Mouse (Mus musculus): ENCODE results near the gene Dennd6a.

GRCm38 (mm10) chr14:26647811-26648210 is 74.2 kb downstream of the Dennd6a start:
- TF ChIP-seq CTCF (IDR thresholded peaks at IDR 0.05; ENCODE audit: extremely low read depth, insufficient read depth, insufficient read length, insufficient replicate concordance) (no peak), POLR2A (IDR thresholded peaks at IDR 0.05; ENCODE audit: low read depth, low read length) (no peak)

Data from spleen, adult 2 months (tissue).